Mouse (Mus musculus) neural tube, postnatal 0 days (tissue): ENCODE measurements around the gene Btbd7. TPM values are rescaled to one million over a fixed set of nuclear protein-coding genes. Genes with fewer than 3 reads are reported as not detected.

Source experiments
- polyA plus RNA-seq: library from polyadenylated mRNA; unstranded; fragments of >200 nt; fragmentation: Nextera tagmentation; extraction: Ambion mirVana; gene quantifications from 2 replicates; pipeline ENCODE4 v1.2.1, GENCODE M21; 2015

Gene Btbd7
- polyA plus RNA-seq, result 10.2 and 10.4 TPM in 2 replicates

DNA sequence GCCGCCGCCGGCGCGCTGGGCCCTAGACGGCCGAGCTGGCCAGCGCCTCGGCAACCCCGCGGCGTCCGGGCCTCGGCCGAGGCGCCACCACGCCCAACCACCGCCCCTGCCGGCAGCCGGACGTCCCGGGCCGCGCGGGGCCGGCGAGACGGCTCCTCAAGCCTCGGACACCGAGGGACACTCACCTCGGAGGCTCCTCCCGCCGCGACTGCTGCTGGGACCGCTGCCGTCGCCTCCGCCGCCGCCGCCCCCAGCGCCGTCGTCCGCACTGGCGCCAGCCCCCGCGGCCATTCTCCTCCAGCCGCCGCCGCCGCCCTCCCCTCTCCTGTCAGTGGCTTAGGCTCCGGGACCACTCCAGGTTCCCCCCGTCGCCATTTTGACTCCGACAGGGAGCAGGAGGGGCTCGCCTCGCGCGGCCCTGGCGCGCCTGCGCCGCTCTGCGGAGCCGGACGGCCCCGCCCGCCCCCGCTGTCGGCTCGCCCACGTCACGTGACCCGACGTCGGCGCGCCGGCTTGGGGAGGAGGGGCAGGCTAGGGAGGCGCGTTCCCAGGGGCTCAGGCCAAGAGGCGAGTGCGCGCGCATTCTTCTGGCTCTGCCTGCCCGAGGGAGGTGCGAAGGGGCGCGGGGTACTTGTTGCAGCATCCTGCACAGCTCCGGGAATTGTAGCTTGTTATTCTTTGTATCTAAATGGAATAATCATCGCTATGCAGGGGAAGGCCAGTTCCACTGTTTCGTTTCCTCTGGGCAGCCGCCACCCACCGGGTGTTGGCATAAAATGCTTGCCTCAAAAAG lies at the start of gene Btbd7:
TSS of gene Btbd7 (minus strand) at position 441 of the 793 bp plus-strand sequence.

DNA sequence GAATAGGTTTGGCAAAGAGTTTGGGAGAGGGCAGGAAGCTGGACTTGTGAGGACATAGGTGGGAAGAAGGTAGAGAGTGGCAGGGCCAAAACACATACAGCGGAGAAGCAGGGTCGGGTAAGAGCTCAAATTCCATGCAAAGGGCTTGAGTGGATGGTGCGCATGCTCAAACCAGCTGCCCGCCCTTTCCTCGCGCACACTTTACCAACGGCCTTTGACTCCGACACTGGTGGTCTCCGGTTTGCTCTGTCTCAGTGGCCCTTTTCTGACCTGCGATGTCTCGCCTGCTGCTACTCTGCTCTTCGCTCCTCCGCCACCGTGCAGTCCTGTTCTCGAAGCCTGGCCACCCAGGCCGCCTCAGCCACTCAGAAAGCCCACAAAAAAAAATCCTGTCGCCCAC lies 20.8 kb upstream of the Btbd7 start, which contains the start of gene Cox8c:
TSS of gene Cox8c (plus strand) at position 226 of the 400 bp plus-strand sequence.

DNA sequence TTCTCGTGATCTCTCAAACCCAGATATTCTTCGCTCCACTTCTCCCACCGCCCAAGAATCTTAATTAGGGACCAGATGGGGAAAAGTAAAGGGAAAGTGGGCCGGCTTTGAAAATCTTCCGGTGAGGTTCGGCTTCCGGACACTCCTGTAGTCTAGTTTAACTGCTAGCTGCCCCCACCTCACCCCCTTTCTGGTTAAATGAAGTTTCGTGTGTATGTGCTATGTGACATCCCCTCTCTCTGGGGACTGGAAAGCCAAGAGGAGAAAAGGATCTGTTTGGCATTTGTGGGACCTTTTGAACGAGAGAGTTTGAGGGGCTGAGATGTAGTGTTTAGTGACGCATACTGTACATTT lies 119.9 kb downstream of the Btbd7 start, which contains the start of gene Gm20604:
TSS of gene Gm20604 (minus strand) at position 270 of the 354 bp plus-strand sequence.

DNA sequence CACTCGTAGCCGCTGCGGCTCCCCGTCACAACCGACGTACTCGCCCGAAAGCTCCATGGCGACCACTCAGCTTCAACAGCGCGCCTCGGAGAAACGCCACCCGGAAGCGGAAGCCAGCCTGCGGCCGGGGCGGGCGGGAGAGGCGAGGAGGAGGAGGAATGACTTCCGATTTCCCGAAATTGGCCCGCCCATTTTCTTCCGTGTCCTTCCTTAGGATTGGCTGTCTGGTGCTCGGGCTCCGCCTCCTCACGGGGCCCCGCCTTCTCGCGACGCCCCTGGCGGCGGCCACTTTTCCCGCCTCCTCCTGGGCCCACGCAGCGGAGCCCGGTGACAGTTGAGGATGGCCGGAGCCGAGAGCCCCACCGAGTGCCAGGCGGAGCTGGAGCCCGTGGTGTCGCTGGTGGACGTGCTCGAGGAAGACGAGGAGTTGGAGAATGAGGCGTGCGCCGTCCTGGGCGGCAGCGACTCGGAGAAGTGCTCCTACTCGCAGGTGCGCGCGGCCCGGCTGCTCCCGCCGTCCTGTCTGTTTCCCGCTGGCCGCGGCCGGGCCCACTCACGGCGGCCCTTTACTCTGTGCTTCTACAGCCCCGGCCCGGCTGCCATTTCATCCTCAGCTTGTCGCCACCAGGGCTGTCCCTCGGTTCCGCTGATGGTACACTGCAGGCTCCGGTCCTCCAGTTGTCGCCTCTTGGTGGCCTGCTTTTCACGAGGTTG lies 120.4 kb downstream of the Btbd7 start, which contains the start of the genes Gm28051, Gon7 and Ubr7:
TSS of gene Gm28051 (minus strand) at position 77 of the 714 bp plus-strand sequence.
TSS of gene Gon7 (minus strand) at position 115 of the 714 bp plus-strand sequence.
TSS of gene Ubr7 (plus strand) at position 279 of the 714 bp plus-strand sequence.

DNA sequence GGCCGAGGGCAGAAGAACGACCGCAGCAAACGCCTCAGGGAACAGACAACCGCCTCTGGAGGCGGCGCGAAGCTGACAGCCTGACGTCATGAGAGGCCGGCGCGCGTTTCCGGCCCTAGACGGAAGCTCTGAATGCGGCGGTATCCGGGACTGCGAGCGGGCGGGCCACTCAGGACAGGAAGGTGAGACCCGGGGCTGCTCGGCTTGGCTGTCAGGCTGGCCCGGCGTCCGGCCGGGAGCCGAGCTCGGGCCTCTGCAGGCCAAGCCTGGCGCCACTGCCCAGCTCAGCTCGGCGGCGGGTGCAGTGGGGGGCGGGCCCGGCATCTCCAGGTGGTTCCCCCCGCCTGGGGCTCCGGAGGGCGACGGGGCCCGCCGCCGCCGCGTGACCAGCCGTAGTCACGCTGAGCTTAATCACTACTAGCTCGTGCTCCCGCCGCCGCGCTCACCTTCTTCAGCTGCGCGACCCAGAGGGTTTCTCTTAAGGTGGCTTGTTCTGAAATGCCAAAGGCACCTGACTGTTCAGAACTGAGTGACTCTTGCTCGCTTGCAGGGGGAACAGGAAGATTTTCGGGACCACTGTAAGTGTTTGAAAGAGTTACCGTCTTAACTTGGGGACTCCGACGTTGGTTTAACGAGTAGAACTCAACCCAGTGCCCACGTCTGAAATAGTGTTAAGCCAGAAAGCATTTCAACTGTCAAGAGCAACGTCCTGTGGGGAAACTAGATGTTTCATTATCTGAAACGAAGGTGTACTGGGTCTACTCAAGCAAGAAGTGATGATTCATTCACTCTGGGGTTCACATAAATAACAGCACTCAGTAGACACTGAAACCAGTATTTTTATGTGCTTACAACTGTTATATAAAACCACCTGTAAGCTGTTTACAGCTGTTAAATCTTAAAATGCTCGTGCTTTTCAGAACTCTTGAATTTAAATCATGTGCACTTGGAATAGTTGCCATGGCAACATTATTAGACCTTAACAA lies 134.4 kb downstream of the Btbd7 start, which contains the start of the genes Moap1 and Tmem251:
TSS of gene Moap1 (minus strand) at position 73 of the 986 bp plus-strand sequence.
TSS of gene Tmem251 (plus strand) at position 174 of the 986 bp plus-strand sequence.

Other genes starting within 250 kb of the Btbd7 start
- gene Itpk1, start 173.5 kb downstream of the Btbd7 start, polyA plus RNA-seq, result 37.9 and 40.5 TPM in 2 replicates
- 56.2 and 64.1 TPM in 2 replicates for gene Moap1, start 134.8 kb downstream of the Btbd7 start, polyA plus RNA-seq
- 12.5 and 14.2 TPM in 2 replicates for gene Tmem251, start 134.7 kb downstream of the Btbd7 start, polyA plus RNA-seq
- gene Gm28051, start 120.7 kb downstream of the Btbd7 start, polyA plus RNA-seq, result not detected in 2 replicates
- 32.7 and 34.1 TPM in 2 replicates for gene Gon7, start 120.7 kb downstream of the Btbd7 start, polyA plus RNA-seq
- gene Ubr7, start 120.5 kb downstream of the Btbd7 start, polyA plus RNA-seq, result 25.2 and 26.1 TPM in 2 replicates
- gene Gm20604, start 119.8 kb downstream of the Btbd7 start, polyA plus RNA-seq, result 45.8 and 48.3 TPM in 2 replicates
- gene Cox8c, start 20.8 kb upstream of the Btbd7 start, polyA plus RNA-seq, result not detected in 2 replicates
- 5.6 and 6.6 TPM in 2 replicates for gene Unc79, start 70.4 kb upstream of the Btbd7 start, polyA plus RNA-seq